Comparison of ENCODE assay signal across 8 mouse cellular contexts in the genomic region with DNA sequence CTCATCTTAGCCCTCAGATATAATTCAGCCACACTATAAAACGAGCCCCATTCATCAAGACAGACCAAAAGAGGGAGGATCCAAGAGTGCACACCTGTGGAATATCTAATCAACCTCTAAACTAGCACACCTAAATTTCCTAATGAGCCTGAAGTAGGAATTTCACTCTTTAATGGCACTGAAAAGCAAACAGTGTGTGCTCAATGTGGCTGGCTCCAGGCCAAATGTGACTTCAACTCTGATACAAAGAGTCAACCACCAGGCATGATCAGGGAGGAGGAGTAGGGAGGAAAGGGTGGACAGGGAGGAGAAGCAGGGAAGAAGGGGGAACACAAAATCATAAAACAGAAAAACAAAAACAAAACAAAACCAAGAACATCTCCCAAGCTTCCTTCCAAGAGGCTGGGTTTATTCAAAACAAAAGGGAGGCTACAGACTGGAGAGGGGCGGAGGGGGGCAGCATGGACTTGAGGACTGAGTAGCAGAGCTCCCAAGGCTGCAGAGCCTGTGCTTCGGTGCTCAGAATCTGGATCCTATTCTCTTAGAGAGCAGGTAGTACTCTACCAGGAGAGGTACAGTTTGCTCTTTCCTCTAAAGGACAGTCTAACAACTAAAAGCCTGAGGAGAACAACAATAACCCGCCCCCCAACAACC.
DNase-seq lines count a peak whose midpoint lies in the region; ATAC-seq and TF ChIP-seq lines count a peak whose summit lies in the region.

No protein-coding gene starts in this region.

- peaks cover 27% of the 10 kb centered on the region for H3K4me1 ChIP-seq in midbrain, embryonic 14.5 days (ENCODE audit: control insufficient read depth, insufficient read depth, low read length)
- peaks cover 59% of the 10 kb centered on the region for H3K4me1 ChIP-seq in midbrain, embryonic 13.5 days (replicated peaks)
- no peaks in the 10 kb centered on the region for H3K4me1 ChIP-seq in stomach, postnatal 0 days (replicated peaks; ENCODE audit: control insufficient read depth, insufficient read depth)
- H3K4me1 ChIP-seq in midbrain, embryonic 15.5 days: peaks cover 33% of the 10 kb centered on the region

- no peaks in the 10 kb centered on the region for H3K9me3 ChIP-seq in midbrain, embryonic 14.5 days (ENCODE audit: control insufficient read depth, low read length)
- H3K9me3 ChIP-seq in midbrain, embryonic 13.5 days: no peaks in the 10 kb centered on the region
- H3K9me3 ChIP-seq in stomach, postnatal 0 days (ENCODE audit: control insufficient read depth, low read length): no peaks in the 10 kb centered on the region
- H3K9me3 ChIP-seq in midbrain, embryonic 15.5 days: no peaks in the 10 kb centered on the region

- H3K4me2 ChIP-seq in midbrain, embryonic 14.5 days (ENCODE audit: low read length): no peak overlapping the region
- no peak overlapping the region for H3K4me2 ChIP-seq in midbrain, embryonic 13.5 days (replicated peaks)
- no peak overlapping the region for H3K4me2 ChIP-seq in stomach, postnatal 0 days (replicated peaks; ENCODE audit: low read depth)
- H3K4me2 ChIP-seq in midbrain, embryonic 15.5 days: no peak overlapping the region

- no peak for ATAC-seq in midbrain, embryonic 14.5 days (ENCODE audit: low FRiP score, low TSS enrichment)
- ATAC-seq in midbrain, embryonic 13.5 days: no peak
- peak; percentile 80; the same call in 1 of the 2 replicates for ATAC-seq in stomach, postnatal 0 days (ENCODE audit: low FRiP score, low TSS enrichment)
- ATAC-seq in midbrain, embryonic 15.5 days (replicated peaks): no peak

- peak; percentile 24 to 47 for DNase-seq in adrenal gland, adult (ENCODE audit: inconsistent age in 2 of 2, low spot score in 1 of 2)
- no peak for DNase-seq in adrenal gland, adult 8-10 months
- peak; percentile 33 for DNase-seq in midbrain, embryonic 14.5 days
- DNase-seq in large intestine, adult 2 months (ENCODE audit: low read depth, low spot score): peak; percentile 50
- peak; percentile 72 for DNase-seq in stomach, postnatal 0 days (ENCODE audit: low spot score)
- no peak for DNase-seq in left cerebral cortex, adult 8-10 months (ENCODE audit: low spot score in 2 of 2)

- no peak overlapping the region for H3K9ac ChIP-seq in midbrain, embryonic 14.5 days (replicated peaks; ENCODE audit: low read length)
- H3K9ac ChIP-seq in midbrain, embryonic 13.5 days (replicated peaks): no peak overlapping the region
- no peak overlapping the region for H3K9ac ChIP-seq in stomach, postnatal 0 days (ENCODE audit: low read length)
- H3K9ac ChIP-seq in midbrain, embryonic 15.5 days: no peak overlapping the region

- no peaks in the 10 kb centered on the region for H3K36me3 ChIP-seq in midbrain, embryonic 14.5 days (ENCODE audit: control insufficient read depth, insufficient read depth, low read length)
- H3K36me3 ChIP-seq in midbrain, embryonic 13.5 days: no peaks in the 10 kb centered on the region
- no peaks in the 10 kb centered on the region for H3K36me3 ChIP-seq in stomach, postnatal 0 days (ENCODE audit: control insufficient read depth, insufficient read depth, low read length)
- no peaks in the 10 kb centered on the region for H3K36me3 ChIP-seq in midbrain, embryonic 15.5 days (replicated peaks)

- no peaks in the 10 kb centered on the region for H3K27me3 ChIP-seq in midbrain, embryonic 14.5 days (ENCODE audit: control insufficient read depth, insufficient read depth, low read length)
- no peaks in the 10 kb centered on the region for H3K27me3 ChIP-seq in midbrain, embryonic 13.5 days
- H3K27me3 ChIP-seq in stomach, postnatal 0 days (ENCODE audit: control insufficient read depth, insufficient read depth, low read length): no peaks in the 10 kb centered on the region
- no peaks in the 10 kb centered on the region for H3K27me3 ChIP-seq in midbrain, embryonic 15.5 days (replicated peaks)

- H3K4me3 ChIP-seq in midbrain, embryonic 14.5 days (replicated peaks; ENCODE audit: low read depth, low read length): no peak overlapping the region
- H3K4me3 ChIP-seq in midbrain, embryonic 13.5 days (replicated peaks): no peak overlapping the region
- H3K4me3 ChIP-seq in stomach, postnatal 0 days (ENCODE audit: low read depth, low read length): no peak overlapping the region
- H3K4me3 ChIP-seq in midbrain, embryonic 15.5 days: no peak overlapping the region

- TF ChIP-seq CTCF in stomach, postnatal 0 days (IDR thresholded peaks at IDR 0.05; ENCODE audit: low read depth): no peak

- no peak for TF ChIP-seq EP300 in stomach, postnatal 0 days (optimal IDR thresholded peaks at IDR 0.05)

- 67% methylated on average over 4 of the region's 4 CpGs for WGBS in midbrain, embryonic 14.5 days
- 49% methylated on average over 4 of the region's 4 CpGs for WGBS in midbrain, embryonic 13.5 days
- 63% methylated on average over 4 of the region's 4 CpGs for WGBS in large intestine, adult 2 months
- 70% methylated on average over 4 of the region's 4 CpGs for WGBS in stomach, postnatal 0 days
- WGBS in midbrain, embryonic 15.5 days: 58% methylated on average over 4 of the region's 4 CpGs

- no peak overlapping the region for H3K27ac ChIP-seq in midbrain, embryonic 14.5 days (replicated peaks; ENCODE audit: low read depth, low read length)
- no peak overlapping the region for H3K27ac ChIP-seq in midbrain, embryonic 13.5 days
- H3K27ac ChIP-seq in stomach, postnatal 0 days (replicated peaks): no peak overlapping the region
- no peak overlapping the region for H3K27ac ChIP-seq in midbrain, embryonic 15.5 days

Comparison
In these comparisons a context has a peak if more than half of its experiments do, and no peak if none do; other contexts are left out.
1. DNase-seq: peak in adrenal gland, adult (2 of 2), midbrain, embryonic 14.5 days (single experiment), large intestine, adult 2 months (single experiment) and stomach, postnatal 0 days (single experiment); none in adrenal gland, adult 8-10 months (single experiment) and left cerebral cortex, adult 8-10 months (0 of 2).